Mouse (Mus musculus) ES-E14 (cell line): ENCODE data around the gene Dtd1.

Experiments used
- CHD2 ChIP-seq: IDR thresholded peaks from 2 replicates; pipeline ENCODE4 v1.6.1; 2014; ENCODE audit warnings: mild to moderate bottlenecking, low read depth, low read length, inconsistent platforms
- HCFC1 ChIP-seq: IDR thresholded peaks from 2 replicates; pipeline ENCODE4 v1.6.1; 2012; ENCODE audit warnings: low read length, inconsistent platforms, borderline replicate concordance; ENCODE audit not compliant: insufficient read depth
- MAFK ChIP-seq: IDR thresholded peaks from 2 replicates; pipeline ENCODE4 v1.6.1; 2014; ENCODE audit warnings: mild to moderate bottlenecking, low read depth, low read length, inconsistent platforms; ENCODE audit not compliant: insufficient read depth
- ZC3H11A ChIP-seq: IDR thresholded peaks from 2 replicates; pipeline ENCODE4 v1.6.1; 2012; ENCODE audit warnings: low read depth, mild to moderate bottlenecking, inconsistent platforms, low read length, borderline replicate concordance
- ZNF384 ChIP-seq: IDR thresholded peaks from 2 replicates; pipeline ENCODE4 v1.6.1; 2012; ENCODE audit warnings: low read depth, low read length, inconsistent platforms

GRCm38 (mm10) chr2:144745266-144745665 is 145.6 kb downstream of the Dtd1 start:
- TF ChIP-seq CHD2 (no peak), ZC3H11A (no peak), MAFK (no peak), ZNF384 (no peak), HCFC1 (no peak)
